9 mouse cellular contexts compared by ENCODE assay signal in genomic region chr10:93162276-93162971, GRCm38 (mm10). TPM values are rescaled to one million over a fixed set of nuclear protein-coding genes. Genes with fewer than 3 reads are reported as not detected.
DNase-seq lines count a peak whose midpoint lies in the region; ATAC-seq and TF ChIP-seq lines count a peak whose summit lies in the region.
"Had no signal": no experiment of that assay in that cellular context is flagged by ENCODE, and none has a peak within 500 bp of the region (broad histone marks: within the 10 kb centered on the region; RNA-seq: fewer than 3 reads in every experiment).

No protein-coding gene starts in this region.

- H3K4me2 ChIP-seq in CH12.LX (ENCODE audit: insufficient read depth, low read depth, poor library complexity, severe bottlenecking), result peak overlapping the region; percentile 94
- H3K4me2 ChIP-seq in forebrain, embryonic 15.5 days (replicated peaks), result peak overlapping the region; percentile 73

- TF ChIP-seq EP300 in CH12.LX (IDR thresholded peaks at IDR 0.05; ENCODE audit: low read length), result no peak

- H3K79me2 ChIP-seq in CH12.LX (replicated peaks; ENCODE audit: control insufficient read depth, extremely low read depth, insufficient read depth, poor library complexity, severe bottlenecking), result peaks cover 54% of the 10 kb centered on the region
- peaks cover 60% of the 10 kb centered on the region for H3K79me2 ChIP-seq in macrophage (ENCODE audit: inconsistent target)

- in situ Hi-C loops in CH12.LX (cut with MboI; ENCODE audit: low pct_ligation_motif_present, low pct_unique_long_range_greater_than_20kb, low sequenced_read_pairs), result loop anchor here (10.0 to 25.0 kb wide), 4 partner anchors 88 to 262 kb away; no protein-coding TSS in a partner anchor

- no peak for TF ChIP-seq RAD21 in CH12.LX (IDR thresholded peaks at IDR 0.05; ENCODE audit: low read depth, low read length)

- intact Hi-C loops in heart, postnatal 14 days (cut with DNase I), result loop anchor here (5.0 to 10.0 kb wide), 2 partner anchors 80 to 292 kb away; partner anchors contain the start of gene Lta4h

- no peaks in the 10 kb centered on the region for H3K9me3 ChIP-seq in heart, embryonic 10.5 days
- H3K9me3 ChIP-seq in CH12.LX (replicated peaks; ENCODE audit: low read length), result no peaks in the 10 kb centered on the region
- no peaks in the 10 kb centered on the region for H3K9me3 ChIP-seq in forebrain, embryonic 15.5 days

- no peak for TF ChIP-seq CTCF in CH12.LX (conservative IDR thresholded peaks at IDR 0.05 in 1 of 2, IDR thresholded peaks at IDR 0.05 in 1 of 2; ENCODE audit: low read depth in 2 of 2, low read length in 2 of 2)

- peak overlapping the region; percentile 96 for H3K9ac ChIP-seq in CH12.LX (ENCODE audit: insufficient read depth, low read depth)
- H3K9ac ChIP-seq in forebrain, embryonic 15.5 days (replicated peaks), result peak overlapping the region; percentile 92

- no peaks in the 10 kb centered on the region for H3K27me3 ChIP-seq in heart, embryonic 10.5 days (ENCODE audit: insufficient read depth, poor library complexity, severe bottlenecking)
- no peaks in the 10 kb centered on the region for H3K27me3 ChIP-seq in CH12.LX (replicated peaks)
- no peaks in the 10 kb centered on the region for H3K27me3 ChIP-seq in forebrain, embryonic 15.5 days
- H3K27me3 ChIP-seq: Patski had no signal

- dilution Hi-C loops in CH12.LX (cut with MboI; ENCODE audit: extremely low pct_ligation_motif_present, extremely low pct_unique_long_range_greater_than_20kb, low sequenced_read_pairs), result no loop called here

- no peak for DNase-seq in heart, embryonic 10.5 days (ENCODE audit: low spot score)
- no peak for DNase-seq in heart, postnatal 14 days
- no peak for DNase-seq in CH12.LX (ENCODE audit: extremely low read depth)
- no peak for DNase-seq in urinary bladder, postnatal 10 days (ENCODE audit: low spot score)
- DNase-seq in spleen, postnatal 4 days (ENCODE audit: low spot score in 2 of 2), result no peak
- no peak for DNase-seq in c-Kit-positive CD71-positive TER-119-positive erythroid progenitor cells, embryonic 14.5 days (ENCODE audit: low spot score)

- ATAC-seq in forebrain, embryonic 15.5 days (replicated peaks), result no peak

- H3K27ac ChIP-seq in heart, embryonic 10.5 days, result peak overlapping the region; percentile 99
- peak overlapping the region; percentile 71 for H3K27ac ChIP-seq in CH12.LX (ENCODE audit: insufficient read depth, low read depth)
- peak overlapping the region; percentile 99 for H3K27ac ChIP-seq in forebrain, embryonic 15.5 days (replicated peaks)
- peak overlapping the region; percentile 80 for H3K27ac ChIP-seq in macrophage

- H3K36me3 ChIP-seq in heart, embryonic 10.5 days, result no peaks in the 10 kb centered on the region
- H3K36me3 ChIP-seq in CH12.LX (replicated peaks in 1 of 2; ENCODE audit: control insufficient read depth in 1 of 2, insufficient read depth in 1 of 2, low read length in 1 of 2) (no peaks in the 10 kb centered on the region), macrophage (ENCODE audit: inconsistent target) (no peaks in the 10 kb centered on the region)
- no peaks in the 10 kb centered on the region for H3K36me3 ChIP-seq in forebrain, embryonic 15.5 days

- WGBS in heart, embryonic 10.5 days, result 23% methylated on average over 11 of the region's 11 CpGs
- 6% methylated on average over 11 of the region's 11 CpGs for WGBS in forebrain, embryonic 15.5 days
- WGBS in macrophage (ENCODE audit: missing documents), result 6% methylated on average over 7 of the region's 11 CpGs

- H3K4me3 ChIP-seq in heart, embryonic 10.5 days, result peak overlapping the region; percentile 85
- peak overlapping the region; percentile 85 to 100 (median 98) for H3K4me3 ChIP-seq in CH12.LX (replicated peaks in 1 of 3; ENCODE audit: low read depth in 2 of 3, low read length in 2 of 3, poor library complexity in 1 of 3)
- H3K4me3 ChIP-seq in forebrain, embryonic 15.5 days, result peak overlapping the region; percentile 89
- peak overlapping the region; percentile 71 for H3K4me3 ChIP-seq in macrophage (ENCODE audit: inconsistent target)

- peaks cover 27% of the 10 kb centered on the region for H3K4me1 ChIP-seq in heart, embryonic 10.5 days
- peaks cover 2 to 38% of the 10 kb centered on the region in 2 experiments; a peak in 3 of 4 replicates for H3K4me1 ChIP-seq in CH12.LX (ENCODE audit: control insufficient read depth in 1 of 2, insufficient read depth in 2 of 2)
- H3K4me1 ChIP-seq in forebrain, embryonic 15.5 days, result peaks cover 42% of the 10 kb centered on the region

- no peak for TF ChIP-seq POLR2A in CH12.LX (IDR thresholded peaks at IDR 0.05; ENCODE audit: low read depth, low read length)

TF ChIP-seq in CH12.LX, 34 proteins besides CTCF, POLR2A, EP300 and RAD21:
- TF ChIP-seq MAX (IDR thresholded peaks at IDR 0.05; ENCODE audit: low read length) (no peak), ZNF384 (IDR thresholded peaks at IDR 0.05; ENCODE audit: low read depth, low read length) (0 out of 2 replicates have a peak, but pooled peaks have one; percentile 13), CHD2 (IDR thresholded peaks at IDR 0.05; ENCODE audit: low read length) (no peak), MXI1 (IDR thresholded peaks at IDR 0.05; ENCODE audit: low read depth, low read length) (no peak)

RNA-seq across cellular contexts. Expression of gene Cdk17, which starts 1.7 kb away (rescaled TPM):
- 16.4 and 20.0 TPM in 2 replicates for polyA plus RNA-seq in heart, embryonic 10.5 days (2016; fragmentation: Nextera tagmentation; extraction: Ambion mirVana)
- 10 to 100 TPM; 28.0 to 28.3 TPM for total RNA-seq in heart, postnatal 14 days (2021)
- total RNA-seq in CH12.LX (2012; rRNA removed), result 26.4 and 28.5 TPM in 2 replicates
- 51.3 and 53.9 TPM in 2 replicates for total RNA-seq in CH12.LX (2014; rRNA removed)
- 20.0 and 23.4 TPM in 2 replicates for polyA plus RNA-seq in CH12.LX (2012; ENCODE audit: insufficient read length, low read depth)
- polyA plus RNA-seq in forebrain, embryonic 15.5 days (2015; fragmentation: Nextera tagmentation; extraction: Ambion mirVana), result 50.2 and 57.3 TPM in 2 replicates
- 100 to 1,000 TPM in 2 of 26 experiments, 10 to 100 TPM in 24; 29.0 to 176 (median 49.5) TPM for total RNA-seq in macrophage (2018; cell fraction: chromatin; rRNA removed)
- 10 to 100 TPM; 12.8 to 45.6 (median 16.7) TPM for total RNA-seq in macrophage (2018; cell fraction: cytosol; rRNA removed)
- 100 to 1,000 TPM in 2 of 26 experiments, 10 to 100 TPM in 24; 20.4 to 105 (median 36.0) TPM for total RNA-seq in macrophage (2018; cell fraction: nucleus; rRNA removed)
- polyA plus RNA-seq in macrophage (2018), result 15.0 to 16.1 TPM (median 15.3 TPM) in 3 replicates
